Mouse (Mus musculus): Measurements from ENCODE around the gene Bhmt2. TPM values are rescaled to one million over a fixed set of nuclear protein-coding genes. Genes with fewer than 3 reads are reported as not detected.

The Bhmt2 gene
- total RNA-seq, 1 experiment from 2014 or later = not detected

DNA sequence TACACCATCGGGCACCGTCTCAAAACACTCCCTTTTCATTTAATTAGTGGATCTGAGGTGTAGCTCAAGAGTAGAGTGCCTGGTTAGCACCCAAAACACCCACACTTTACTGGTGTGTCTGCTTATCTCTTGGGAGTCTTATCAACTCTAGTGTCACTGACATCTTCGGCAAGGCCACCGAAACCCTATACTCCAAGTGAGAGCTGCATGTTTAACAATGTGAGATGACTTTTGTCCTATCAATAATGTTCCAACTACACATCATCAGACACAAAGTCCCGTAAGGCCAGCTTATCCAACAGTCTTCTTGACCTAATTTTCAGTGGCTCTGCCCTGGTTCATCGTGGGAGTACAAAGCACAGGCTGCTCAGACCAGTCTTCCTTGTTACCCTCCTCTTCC is 20.7 kb downstream of the Bhmt2 start:
- no peak for ATAC-seq (ENCODE audit: extremely low read depth, insufficient number of reproducible peaks, low FRiP score, poor library complexity, severe bottlenecking)

DNA sequence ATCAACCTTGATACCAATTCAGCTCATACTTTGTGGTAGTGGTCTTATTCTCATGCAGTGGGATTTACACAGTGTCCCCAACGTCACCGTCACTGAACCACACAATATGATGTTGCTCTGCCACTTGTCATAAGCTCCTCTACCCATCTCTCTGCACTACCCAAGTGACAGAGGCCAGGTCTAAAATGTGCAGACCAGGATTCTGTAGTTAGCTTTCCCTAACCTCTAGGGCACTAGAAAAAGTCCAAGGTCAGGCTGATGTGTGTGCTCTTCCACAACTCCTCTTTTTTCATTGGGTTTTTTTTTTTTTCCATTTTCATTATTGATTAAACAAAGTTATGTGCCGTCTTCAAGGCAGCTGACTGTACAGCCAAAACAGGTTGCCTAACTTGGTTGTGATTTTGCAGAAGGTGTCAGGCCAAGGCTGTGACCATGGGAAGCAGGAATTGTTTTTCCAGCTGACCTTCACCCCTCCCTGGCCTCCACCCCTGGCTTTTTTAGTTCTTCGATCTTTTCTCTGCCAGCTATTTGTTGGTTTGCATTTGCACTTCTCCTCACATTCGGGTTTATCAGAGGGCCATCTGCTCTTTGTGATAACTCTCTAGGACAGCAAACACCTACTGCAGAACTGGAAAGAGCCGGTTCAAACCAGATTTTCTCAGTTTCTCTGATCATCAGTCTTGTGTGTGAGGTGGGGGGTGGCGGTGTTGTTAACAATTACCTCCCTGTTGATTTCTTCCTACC is 25.5 kb downstream of the Bhmt2 start:
- ATAC-seq (ENCODE audit: extremely low read depth, insufficient number of reproducible peaks, low FRiP score, poor library complexity, severe bottlenecking) = no peak

DNA sequence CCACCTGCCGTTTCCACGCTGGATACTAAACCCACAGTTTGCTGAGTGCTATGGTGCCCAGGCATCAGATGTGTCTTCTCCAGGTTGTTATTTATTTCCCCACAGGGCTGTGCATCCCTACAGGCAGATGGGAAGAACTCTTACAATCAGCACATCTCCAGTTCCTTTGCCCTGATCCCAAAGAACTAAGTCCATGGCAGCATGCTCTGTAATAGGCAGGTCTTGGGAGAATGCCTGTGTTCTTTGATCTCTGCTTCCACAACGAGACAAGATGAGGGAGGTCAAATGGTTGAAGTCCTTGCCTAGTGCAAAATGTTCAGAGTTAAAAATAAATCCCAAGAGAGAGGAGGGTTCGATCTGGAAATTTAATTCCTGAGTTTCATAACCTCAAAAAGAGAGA is 34.5 kb downstream of the Bhmt2 start:
- ATAC-seq (ENCODE audit: extremely low read depth, insufficient number of reproducible peaks, low FRiP score, poor library complexity, severe bottlenecking) = no peak

DNA sequence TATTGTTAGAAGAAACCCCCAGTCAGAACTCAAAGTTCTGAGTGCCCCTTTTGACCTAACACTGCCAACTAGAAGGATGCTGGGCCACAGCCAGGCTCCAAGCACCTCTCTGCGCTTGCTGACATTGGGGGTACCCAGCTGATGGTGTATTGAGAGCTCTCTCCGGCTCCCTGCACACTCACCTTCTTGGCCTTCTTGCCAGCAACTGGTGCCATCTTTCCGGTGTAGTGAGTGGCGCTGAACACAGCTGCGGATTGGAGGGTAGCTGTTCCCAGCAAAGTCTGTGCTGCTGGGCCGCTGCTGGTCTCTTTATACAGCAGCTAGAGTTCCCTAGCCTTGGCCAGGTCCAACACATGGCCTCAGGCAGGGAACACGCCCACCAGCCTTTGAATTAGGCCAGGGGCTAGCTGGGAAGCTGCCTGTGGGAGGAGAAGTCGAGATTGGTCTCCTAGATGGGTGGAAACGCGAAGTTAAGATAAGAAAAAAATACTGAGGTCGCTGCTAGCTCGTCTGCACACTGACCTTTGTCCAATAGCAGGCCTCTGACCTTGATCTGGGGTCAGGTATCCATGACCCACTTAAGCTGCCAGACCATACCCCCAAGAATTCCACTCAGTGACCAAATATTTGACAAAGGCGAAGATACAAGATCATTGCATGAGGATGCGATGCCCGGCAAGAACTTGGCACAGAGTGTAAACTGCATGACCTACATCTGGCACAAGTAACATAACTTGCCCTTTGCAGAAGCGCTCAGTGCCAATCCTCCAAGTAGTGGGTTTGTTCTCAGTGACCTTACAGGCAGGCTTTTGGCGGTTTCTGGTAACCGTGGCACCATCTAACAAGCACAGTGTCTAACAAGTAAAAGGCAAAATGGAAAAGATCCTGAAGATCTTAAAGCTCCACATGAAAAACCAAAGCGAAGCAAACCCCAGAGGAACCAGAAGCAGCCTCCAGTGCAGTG is 36.5 kb downstream of the Bhmt2 start, which contains the start of gene Bhmt:
Gene Bhmt (minus strand): TSS at position 680 of the 964 bp plus-strand sequence.
- no peak for ATAC-seq (ENCODE audit: extremely low read depth, insufficient number of reproducible peaks, low FRiP score, poor library complexity, severe bottlenecking)

DNA sequence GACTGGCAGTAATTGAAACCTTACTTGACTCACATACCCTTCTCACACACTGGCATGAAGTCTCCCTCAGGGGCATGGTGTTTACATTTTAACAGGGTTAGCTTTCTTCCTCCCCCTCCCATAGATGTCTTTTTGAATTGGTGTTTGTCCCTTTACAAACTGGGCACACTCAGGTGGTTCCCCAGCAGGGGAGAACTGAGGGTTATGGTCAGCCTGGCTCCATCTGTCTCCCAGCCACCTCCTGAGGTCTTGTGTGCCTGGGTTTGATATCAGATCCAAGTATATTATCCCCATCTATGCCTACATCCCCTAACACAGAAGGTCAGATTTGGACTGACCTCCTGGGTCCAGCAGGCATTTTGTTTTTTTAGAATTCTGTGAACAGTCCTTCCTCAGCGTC is 37.5 kb downstream of the Bhmt2 start:
- ATAC-seq (ENCODE audit: extremely low read depth, insufficient number of reproducible peaks, low FRiP score, poor library complexity, severe bottlenecking) = no peak

DNA sequence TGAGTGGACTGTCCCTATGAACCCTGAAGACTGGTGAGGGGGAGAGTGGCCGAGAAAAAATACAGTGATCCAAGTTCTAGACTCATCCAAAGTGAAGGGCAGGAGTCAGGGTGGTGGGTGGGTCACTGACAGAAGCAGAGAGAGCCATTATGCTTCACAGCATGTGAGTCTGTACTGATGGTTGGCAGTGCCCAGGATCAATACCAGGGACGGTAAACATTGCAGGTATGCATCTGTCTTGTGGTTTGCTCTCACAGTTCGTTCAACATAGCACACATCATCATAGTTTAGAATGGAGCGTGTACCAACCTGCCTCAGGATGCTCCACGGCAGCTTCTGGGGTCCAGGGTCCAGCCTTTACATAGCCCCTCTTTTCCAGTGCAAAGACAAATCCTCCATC is 41.2 kb downstream of the Bhmt2 start:
- no peak for ATAC-seq (ENCODE audit: extremely low read depth, insufficient number of reproducible peaks, low FRiP score, poor library complexity, severe bottlenecking)

DNA sequence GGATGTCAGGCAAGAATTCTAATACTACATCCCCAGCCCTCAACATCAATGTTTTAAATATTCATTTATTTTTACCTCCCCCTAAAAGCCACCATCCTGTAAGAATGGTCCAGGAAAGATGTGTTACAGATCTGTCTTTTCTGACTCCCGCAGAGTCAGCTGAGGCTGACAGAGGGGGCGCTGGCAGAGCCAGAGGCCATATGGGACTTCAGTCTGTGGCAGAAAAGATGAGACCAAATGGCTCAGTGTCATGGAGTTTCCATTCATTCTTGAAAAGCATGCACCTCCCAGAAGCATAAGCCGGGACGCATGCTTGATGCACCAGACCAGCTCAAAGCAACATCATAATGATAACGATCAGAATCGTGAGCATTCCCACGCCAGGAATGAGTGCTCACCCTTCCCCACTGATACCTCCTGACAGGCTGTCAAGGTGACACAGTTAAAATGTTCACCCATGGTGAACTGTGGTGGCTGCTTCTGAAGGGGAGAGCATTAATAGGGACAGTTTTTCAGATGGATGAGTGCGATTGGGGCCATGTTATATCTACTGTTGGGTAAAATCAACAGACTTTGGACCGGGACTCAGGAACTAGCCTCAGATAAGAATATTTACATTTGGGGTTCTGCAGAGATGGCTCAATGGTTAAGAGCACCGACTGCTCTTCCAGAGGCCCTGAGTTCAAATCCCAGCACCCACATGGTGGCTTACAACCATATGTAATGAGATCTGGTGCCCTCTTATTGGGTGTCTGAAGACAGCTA is 43.0 kb downstream of the Bhmt2 start:
- no peak for ATAC-seq (ENCODE audit: extremely low read depth, insufficient number of reproducible peaks, low FRiP score, poor library complexity, severe bottlenecking)

DNA sequence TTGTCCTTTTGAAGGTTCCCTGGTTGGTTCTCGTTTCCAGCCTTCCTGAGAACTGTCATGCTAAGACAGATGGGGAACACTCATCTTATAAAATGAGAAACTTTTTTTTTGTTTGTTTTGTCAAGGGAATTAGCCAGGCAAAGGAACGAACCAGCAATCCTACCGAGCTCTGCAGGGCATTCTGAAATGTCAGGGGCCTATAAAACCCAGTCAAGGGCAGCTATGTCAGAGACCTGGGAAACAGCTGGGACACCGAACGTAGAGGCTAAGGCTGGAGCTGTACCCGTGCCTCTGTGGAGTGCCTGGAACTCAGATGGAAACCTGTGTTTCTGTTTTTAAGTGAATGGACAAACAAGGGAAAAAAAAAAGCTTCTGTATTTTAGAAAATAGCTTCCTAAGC is 45.2 kb downstream of the Bhmt2 start:
- no peak for ATAC-seq (ENCODE audit: extremely low read depth, insufficient number of reproducible peaks, low FRiP score, poor library complexity, severe bottlenecking)

DNA sequence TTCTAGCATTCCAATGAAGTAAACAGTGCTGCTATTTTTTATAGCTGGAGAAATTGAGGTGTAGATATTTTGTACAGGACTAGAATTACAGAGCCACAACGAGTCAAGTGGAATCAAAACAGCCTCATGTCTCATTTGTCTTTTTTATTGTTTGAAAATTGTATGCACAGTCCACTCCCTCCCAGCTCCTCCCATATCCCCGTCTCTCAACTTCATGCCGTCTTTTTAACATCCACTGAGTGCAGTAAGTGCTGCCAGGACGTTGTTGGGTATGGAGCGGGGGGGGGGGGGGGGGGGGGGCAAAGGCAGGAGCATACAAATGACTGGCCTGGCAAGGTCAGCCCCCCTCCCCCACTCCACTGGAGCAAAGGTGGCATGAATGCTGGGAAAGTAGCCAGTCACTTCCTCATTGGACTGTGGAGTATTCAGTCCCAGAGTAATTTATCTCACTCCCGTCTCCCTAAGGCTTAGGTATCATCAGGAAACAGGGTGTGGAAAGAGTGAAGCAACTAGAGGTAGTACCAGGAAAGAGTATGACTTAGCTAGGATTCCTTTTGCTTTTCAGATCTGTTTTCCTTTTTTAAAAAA is 59.6 kb downstream of the Bhmt2 start:
- ATAC-seq (ENCODE audit: extremely low read depth, insufficient number of reproducible peaks, low FRiP score, poor library complexity, severe bottlenecking) = no peak

DNA sequence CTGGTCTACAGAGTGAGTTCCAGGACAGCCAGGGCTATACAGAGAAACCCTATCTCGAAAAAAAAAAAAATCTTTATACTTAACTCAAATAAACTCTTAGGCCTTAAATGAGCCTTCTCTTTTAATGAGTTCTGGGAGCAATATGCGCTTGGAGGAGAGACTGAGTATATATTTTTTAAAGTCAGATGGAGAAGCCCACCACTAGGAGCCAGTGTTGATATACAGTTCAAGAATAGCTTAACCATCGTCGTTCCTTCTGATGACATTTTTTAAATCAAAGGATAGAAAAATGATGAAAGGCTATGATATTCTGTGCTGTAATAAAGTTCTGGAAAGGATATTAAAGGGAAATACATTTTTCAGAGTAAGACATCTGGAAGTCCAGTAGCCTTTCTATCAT is 60.3 kb downstream of the Bhmt2 start:
- ATAC-seq (ENCODE audit: extremely low read depth, insufficient number of reproducible peaks, low FRiP score, poor library complexity, severe bottlenecking) = no peak

DNA sequence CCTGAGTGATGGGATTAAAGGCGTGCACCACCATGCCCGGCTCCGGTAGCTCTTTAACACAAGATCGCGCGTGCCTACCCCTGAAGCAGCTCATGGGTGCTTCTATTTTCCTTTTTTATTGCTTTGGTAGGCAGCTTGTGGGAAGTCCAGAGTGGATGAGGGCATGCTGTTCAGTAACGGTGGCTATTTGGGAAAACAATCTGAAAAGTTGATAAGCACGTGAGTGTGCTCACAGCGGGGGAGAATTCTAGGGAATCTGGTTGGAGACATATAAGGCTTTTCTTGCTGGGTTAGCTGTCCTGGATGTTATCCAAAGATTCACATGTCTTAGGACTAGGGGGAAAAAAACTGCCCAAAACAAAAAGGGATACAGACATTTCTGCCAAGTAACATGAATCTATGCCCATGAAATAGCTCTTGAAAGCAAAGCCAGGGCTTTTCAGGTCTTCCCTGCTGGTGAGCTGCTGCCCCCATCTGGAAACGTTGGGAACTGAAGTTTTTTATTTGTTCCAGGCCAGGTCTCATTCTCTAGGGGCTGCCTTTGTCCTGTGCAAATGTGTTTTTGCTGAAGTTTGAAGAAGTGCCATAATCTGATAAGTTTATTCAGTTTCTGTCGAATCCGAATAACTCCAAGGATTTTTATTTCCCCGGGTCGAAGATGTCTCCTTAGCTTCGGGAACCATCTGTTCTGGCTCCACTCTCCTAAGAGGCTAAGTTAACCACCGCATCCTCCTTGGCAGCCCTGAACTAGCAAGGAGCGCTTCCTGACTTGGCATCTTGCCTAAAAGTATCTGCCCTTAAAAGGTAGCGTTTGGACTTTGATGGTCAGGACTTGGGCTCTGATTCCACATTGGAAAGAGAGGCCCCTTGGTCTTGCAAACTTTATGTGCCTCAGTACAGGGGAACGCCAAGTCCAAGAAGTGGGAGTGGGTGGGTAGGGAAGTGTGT is 61.2 kb downstream of the Bhmt2 start:
- no peak for ATAC-seq (ENCODE audit: extremely low read depth, insufficient number of reproducible peaks, low FRiP score, poor library complexity, severe bottlenecking)

DNA sequence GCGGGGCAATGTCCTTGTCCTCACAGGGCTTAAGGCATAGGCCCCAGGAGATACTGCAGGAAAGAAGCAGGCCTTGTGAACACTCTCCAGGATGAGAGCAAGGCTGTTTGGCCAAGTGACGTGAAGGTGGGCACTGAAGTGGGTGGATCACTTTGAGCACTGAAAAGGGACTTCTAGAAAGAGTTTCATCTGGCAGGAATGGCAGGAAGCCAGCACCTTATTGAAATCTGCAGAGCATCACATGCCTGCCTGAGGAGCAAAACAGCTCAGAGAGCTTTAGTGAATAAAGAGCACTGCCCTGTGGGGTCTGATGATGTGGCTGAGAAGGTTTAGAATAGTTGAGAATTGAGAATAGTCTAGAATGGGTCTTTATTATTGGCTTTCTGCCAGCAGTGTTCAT is 65.6 kb downstream of the Bhmt2 start:
- ATAC-seq (ENCODE audit: extremely low read depth, insufficient number of reproducible peaks, low FRiP score, poor library complexity, severe bottlenecking) = no peak

DNA sequence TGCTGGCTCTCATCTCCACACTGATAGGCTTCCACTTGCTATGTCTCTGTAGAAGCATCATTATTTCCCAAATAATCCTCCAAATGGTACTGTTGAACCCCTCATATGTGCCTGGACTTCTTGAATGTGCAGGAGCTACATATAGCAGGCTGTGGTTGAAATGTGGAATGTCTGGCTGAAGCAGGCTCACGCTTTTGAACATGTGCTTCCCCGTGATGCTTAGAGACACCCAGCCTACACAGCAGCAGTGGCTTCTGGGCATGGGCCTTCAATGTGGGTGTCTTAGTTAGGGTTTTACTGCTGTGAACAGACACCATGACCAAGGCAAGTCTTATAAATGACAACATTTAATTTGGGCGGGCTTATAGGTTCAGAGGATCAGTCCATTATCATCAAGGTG is 66.4 kb downstream of the Bhmt2 start:
- no peak for ATAC-seq (ENCODE audit: extremely low read depth, insufficient number of reproducible peaks, low FRiP score, poor library complexity, severe bottlenecking)

DNA sequence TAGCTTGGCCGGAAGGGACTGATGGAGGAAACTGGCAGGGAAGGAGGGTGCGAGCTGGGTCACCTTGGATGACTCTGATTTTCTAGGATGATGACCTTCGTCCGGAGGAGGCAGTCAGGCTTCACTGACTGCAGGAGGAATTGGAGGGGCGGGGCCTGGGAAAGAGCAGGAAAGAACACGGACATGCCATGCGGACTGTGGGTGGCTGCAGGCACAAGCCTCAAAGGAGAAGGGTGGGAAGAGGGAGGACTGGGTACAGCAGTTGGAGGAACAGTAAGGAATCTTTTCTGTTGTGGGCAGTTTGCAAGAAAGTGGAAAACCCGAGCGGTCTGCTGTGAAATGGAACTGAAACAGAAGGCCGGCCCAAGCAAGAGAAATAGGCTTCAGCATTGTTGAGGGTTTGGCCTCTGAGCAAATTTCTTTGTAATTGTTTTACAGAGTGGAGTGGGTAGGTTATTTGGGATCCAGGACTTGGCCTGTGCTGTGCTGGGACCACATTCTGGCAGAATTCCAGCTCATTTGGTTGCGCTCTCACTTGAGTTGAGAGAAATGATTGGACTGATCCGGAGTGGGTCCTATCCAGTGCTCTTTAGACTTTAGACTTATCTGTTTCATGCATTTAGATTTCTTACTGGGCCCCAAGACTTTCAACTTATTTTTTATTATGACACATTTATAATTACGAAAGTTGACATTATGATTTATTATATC is 67.1 kb downstream of the Bhmt2 start:
- no peak for ATAC-seq (ENCODE audit: extremely low read depth, insufficient number of reproducible peaks, low FRiP score, poor library complexity, severe bottlenecking)

Data from neutrophil, adult 5-6 weeks (primary cell).